Mouse (Mus musculus) cortical plate, adult 2 months (tissue): ENCODE data around the gene Hist1h2bh. TPM values are rescaled to one million over a fixed set of nuclear protein-coding genes. Genes with fewer than 3 reads are reported as not detected.
"Not testable (repeated sequence)": the region's sequence is repeated elsewhere in the genome, so short reads cannot be mapped to it uniquely, and the experiment has no call there.

Source experiments
- H3K27ac ChIP-seq: fragments of 200-500 bp; 2 replicates; pipeline ENCODE4 v1.5.1; 2012; ENCODE audit warnings: low read length, control low read depth, inconsistent platforms; ENCODE audit not compliant: insufficient read depth
- H3K4me1 ChIP-seq: fragments of 200-500 bp; 2 replicates; pipeline ENCODE4 v1.6.1; 2011; ENCODE audit warnings: low read length; ENCODE audit not compliant: control insufficient read depth, insufficient read depth
- H3K4me3 ChIP-seq: fragments of 200-500 bp; 2 replicates; pipeline ENCODE4 v1.5.1; 2011; ENCODE audit warnings: mild to moderate bottlenecking, low read length, control low read depth; ENCODE audit not compliant: insufficient read depth
- CTCF ChIP-seq: fragments of 200-500 bp; IDR thresholded peaks from 2 replicates; pipeline ENCODE4 v1.5.1; 2011; ENCODE audit warnings: mild to moderate bottlenecking, control low read depth, low read length; ENCODE audit not compliant: insufficient read depth; ENCODE audit errors: extremely low read depth
- POLR2A ChIP-seq: fragments of 200-500 bp; IDR thresholded peaks from 2 replicates; pipeline ENCODE4 v1.6.1; 2011; ENCODE audit warnings: mild to moderate bottlenecking, low read length, control low read depth; ENCODE audit not compliant: insufficient read depth; ENCODE audit errors: extremely low read depth
- polyA plus RNA-seq: library from polyadenylated mRNA; depleted of rRNA; stranded (reverse); fragments of >200 nt; gene quantifications from 2 replicates; pipeline ENCODE4 v1.2.3, GENCODE M21; 2012

Gene Hist1h2bh
- polyA plus RNA-seq, 1 experiment, result 0.29 TPM

DNA sequence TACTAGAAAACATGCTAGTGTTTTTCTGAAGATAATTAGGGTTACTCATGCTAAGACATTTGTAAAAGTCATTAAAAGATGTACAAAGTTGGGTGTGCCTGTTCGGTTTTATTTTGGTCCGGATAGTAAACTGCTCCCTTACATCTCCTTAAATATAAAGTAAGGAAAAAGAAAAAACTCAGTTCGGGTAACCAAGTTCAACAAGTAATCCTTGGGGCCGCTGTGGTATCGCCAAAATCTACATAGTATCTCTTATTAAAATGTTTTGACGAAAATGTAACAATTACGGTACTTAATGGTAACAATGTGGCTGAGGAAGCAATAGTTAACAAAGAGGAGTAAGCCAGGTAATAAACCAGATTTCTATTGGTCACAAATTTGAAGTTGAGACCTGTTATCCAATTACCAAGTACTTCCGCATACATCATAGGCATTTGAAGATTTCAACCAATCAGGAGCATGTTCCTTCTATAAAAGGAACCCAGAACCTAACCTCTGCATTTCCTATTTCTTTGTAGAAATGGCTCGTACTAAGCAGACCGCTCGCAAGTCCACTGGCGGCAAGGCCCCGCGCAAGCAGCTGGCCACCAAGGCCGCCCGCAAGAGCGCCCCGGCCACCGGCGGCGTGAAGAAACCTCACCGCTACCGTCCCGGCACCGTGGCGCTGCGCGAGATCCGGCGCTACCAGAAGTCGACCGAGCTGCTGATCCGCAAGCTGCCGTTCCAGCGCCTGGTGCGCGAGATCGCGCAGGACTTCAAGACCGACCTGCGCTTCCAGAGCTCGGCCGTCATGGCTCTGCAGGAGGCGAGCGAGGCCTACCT lies 984 bp upstream of the Hist1h2bh start, which contains the start of gene Hist1h3f:
TSS of gene Hist1h3f (plus strand) at position 88 of the 822 bp plus-strand sequence.
- H3K27ac ChIP-seq, result peak within 1 kb of the TSS; percentile 55; the same call in 1 of the 2 replicates
- no peaks in the 10 kb centered on the region for H3K4me1 ChIP-seq
- peak within 1 kb of the TSS; percentile 29 for H3K4me3 ChIP-seq
- no peak for TF ChIP-seq CTCF
- TF ChIP-seq POLR2A, result peak; percentile 96

DNA sequence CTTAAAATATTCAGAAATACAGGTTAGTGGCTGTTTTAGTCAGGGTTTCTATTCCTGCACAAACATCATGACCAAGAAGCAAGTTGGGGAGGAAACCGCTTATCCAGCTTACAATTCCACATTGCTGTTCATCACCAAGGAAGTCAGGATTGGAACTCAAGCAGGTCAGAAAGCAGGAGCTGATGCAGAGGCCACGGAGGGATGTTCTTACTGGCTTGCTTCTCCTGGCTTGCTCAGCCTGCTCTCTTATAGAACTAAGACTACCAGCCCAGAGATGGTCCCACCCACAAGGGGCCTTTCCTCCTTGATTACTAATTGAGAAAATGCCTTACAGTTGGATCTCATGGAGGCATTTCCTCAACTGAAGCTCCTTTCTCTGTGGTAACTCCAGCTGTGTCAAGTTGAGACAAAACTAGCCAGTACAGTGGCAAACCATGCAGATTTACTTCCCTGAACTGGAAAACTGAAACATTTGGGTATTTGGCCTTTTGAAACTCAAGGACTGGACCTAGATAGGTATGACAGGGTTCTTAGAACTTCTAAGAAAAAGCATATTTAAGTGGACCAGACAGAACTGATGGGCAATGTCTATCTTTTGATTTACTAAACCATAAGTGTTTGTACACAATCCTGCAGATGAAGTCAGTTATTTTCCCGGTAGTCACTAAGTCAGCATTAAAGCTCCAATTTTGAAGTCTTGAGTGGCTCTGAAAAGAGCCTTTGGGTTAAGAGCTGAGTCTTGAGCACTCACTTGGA lies 789 bp downstream of the Hist1h2bh start:
- not testable (repeated sequence) for H3K4me1 ChIP-seq, H3K27ac ChIP-seq
- peak overlapping the region; percentile 23; the same call in 1 of the 2 replicates for H3K4me3 ChIP-seq

DNA sequence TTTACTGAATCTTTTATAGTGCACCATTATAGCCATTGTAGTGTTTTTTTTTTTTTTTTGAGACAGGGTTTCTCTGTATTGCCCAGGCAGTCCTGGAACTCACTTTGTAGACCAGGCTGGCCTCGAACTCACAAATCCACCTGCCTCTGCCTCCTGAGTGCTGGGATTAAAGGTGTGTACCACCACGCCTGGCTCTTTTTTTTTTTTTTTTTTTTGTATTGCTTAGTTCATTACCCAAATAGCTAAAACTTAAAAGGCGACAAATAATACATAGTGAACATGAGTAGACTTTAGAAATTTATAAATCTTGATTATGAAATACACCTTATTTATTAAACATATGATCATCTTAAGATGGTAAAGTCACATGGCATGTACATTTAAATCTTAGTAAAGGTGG lies 1.7 kb downstream of the Hist1h2bh start:
- TF ChIP-seq CTCF (no peak), POLR2A (no peak)
- Histone ChIP-seq H3K4me1 (no peaks in the 10 kb centered on the region), H3K27ac (no peak overlapping the region), H3K4me3 (no peak overlapping the region)

DNA sequence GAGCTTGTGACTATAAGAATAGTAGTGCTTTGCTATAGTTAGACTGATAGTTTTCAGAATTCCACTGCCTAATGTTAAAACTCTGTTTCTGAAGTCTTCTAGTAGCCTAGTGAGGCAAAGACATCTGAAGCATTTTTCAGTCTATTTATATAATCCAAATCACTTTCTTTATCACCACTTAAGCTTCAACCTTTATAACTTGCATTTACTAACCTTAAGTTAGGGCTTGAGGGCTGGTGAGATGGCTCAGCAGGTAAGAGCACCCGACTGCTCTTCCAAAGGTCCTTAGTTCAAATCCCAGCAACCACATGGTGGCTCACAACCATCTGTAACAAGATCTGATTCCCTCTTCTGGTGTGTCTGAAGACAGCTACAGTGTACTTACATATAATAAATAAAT lies 3.4 kb downstream of the Hist1h2bh start:
- not testable (repeated sequence) for H3K4me1 ChIP-seq, H3K27ac ChIP-seq, H3K4me3 ChIP-seq

DNA sequence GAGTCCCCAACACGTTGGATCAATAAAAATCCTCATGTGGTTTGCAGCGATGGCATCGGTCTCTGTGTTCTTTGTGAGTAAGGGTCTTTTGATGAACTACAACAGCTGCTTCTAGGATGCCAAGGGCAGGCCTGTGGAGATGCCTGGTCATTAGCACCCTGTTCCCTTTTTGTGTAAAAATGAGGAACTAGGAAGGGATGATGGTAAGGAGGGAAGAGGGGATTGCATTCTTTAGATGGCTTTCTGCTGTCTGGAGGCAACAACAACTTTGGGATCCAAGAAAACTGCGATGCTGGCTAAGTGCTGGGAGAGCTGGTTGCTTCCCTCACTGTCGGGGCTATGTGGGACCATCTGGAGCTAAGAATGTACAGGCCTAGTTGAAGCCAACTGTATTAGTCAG lies 4.9 kb downstream of the Hist1h2bh start:
- H3K27ac ChIP-seq, result no peak overlapping the region
- H3K4me3 ChIP-seq, result no peak overlapping the region
- H3K4me1 ChIP-seq, result peaks cover 4% of the 10 kb centered on the region; the same call in 1 of the 2 replicates
- no peak for TF ChIP-seq CTCF
- no peak for TF ChIP-seq POLR2A

DNA sequence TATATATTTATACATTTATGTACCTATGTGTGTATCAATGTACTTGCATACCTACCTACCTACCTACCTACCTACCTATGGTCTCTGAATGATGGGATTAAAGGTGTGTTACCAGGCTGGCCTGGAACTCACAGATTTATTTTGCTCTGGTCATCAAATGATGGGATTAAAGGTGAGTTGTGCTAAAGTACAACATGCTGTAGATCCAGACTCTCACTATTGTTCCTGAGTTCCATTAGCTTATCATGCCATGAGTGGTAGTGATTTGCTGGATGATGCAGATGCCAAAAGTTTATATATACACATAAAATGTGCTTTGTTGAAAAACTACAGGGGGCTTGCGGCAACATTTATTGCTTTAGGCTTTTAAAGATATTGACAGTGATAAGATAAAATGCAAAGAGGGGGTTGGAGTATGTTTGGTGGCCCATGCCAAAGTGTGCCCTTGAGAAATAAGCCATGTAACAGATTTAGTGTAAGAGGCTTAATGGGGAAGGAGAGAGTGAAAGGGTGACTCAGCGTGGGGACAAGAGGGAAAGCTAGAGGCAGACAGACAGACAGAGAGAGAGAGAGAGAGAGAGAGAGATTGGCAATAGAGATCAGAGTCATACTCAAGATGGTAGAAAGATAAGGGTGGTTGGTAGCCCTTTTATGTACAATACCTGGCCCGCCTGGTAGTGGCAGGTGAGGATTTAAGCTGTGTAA lies 6.0 kb downstream of the Hist1h2bh start:
- no peak for TF ChIP-seq POLR2A
- no peak for TF ChIP-seq CTCF
- Histone ChIP-seq H3K4me1 (peaks cover 4% of the 10 kb centered on the region; the same call in 1 of the 2 replicates), H3K4me3 (no peak overlapping the region), H3K27ac (no peak overlapping the region)

DNA sequence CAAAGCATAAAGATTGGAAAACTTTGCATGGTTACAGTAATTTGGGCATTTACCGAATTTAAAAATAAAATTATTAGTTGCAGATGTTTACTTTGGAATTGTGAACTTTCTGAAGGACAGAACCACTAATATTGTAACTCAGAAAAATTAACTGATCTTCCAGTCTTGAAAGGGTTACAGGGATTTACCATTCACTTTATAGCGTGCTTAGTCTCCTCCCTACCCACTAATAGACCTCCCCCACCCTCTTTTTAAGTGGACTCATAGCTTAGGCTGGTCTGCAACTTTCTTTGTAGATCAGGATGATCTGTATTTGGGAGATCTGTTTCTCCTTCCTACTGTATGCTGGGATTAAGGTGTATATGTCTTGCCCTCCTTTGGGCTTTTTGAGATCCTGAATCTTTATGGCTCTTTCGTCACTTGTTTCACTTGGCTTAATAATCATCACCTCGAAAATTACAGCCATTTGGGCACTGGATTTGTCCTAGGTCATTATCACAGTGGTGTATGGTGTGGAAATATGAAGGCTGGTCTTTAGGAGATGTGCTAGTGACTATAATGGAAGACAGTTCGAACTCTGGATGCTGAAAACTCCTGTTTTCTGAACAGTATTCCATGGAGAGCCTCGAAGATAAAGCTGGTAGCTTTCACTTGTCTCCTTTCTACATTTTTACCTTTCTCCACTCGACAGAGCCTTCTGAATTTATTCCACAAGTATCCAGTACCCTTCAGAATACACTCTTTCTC lies 6.9 kb downstream of the Hist1h2bh start:
- no peak overlapping the region for H3K4me3 ChIP-seq
- H3K4me1 ChIP-seq, result peaks cover 4% of the 10 kb centered on the region; the same call in 1 of the 2 replicates
- no peak overlapping the region for H3K27ac ChIP-seq
- TF ChIP-seq CTCF (no peak), POLR2A (no peak)

DNA sequence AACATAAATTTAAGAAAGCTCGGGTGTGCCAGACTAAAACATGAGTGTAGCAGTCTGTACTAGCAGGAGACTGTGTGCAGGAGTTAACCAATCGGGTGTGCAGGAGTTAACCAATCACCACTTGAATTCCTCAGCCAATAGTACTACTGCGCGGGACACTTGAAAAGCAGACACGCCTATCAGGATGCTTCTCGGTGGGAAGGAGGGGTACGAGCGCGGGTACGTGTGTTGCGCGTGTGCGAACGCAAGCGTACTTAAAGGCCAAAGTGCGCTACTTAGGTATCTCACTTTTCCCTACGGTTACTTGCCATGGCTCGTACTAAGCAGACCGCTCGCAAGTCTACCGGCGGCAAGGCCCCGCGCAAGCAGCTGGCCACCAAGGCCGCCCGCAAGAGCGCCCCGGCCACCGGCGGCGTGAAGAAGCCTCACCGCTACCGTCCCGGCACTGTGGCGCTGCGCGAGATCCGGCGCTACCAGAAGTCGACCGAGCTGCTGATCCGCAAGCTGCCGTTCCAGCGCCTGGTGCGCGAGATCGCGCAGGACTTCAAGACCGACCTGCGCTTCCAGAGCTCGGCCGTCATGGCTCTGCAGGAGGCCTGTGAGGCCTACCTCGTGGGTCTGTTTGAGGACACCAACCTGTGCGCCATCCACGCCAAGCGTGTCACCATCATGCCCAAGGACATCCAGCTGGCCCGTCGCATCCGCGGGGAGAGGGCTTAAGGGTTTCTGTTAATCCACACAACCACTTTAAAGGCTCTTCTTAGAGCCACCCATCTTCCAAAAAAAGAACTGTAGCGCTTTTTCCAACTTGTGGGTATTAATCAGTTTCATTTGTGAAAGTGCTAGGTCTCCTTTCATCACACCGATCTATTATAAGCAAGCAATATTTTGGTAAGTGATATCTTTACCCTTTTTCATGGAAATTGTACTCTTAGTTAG lies 7.8 kb downstream of the Hist1h2bh start, which contains the start of gene Hist1h3g:
TSS of gene Hist1h3g (plus strand) at position 286 of the 939 bp plus-strand sequence.
- H3K4me3 ChIP-seq, result peak within 1 kb of the TSS; percentile 24
- H3K27ac ChIP-seq, H3K4me1 ChIP-seq: not testable (repeated sequence)
